Mouse (Mus musculus): ENCODE data around the gene Dach1. TPM values are rescaled to one million over a fixed set of nuclear protein-coding genes. Genes with fewer than 3 reads are reported as not detected.

Gene Dach1
- total and polyA plus RNA-seq, 3 experiments: not detected

DNA sequence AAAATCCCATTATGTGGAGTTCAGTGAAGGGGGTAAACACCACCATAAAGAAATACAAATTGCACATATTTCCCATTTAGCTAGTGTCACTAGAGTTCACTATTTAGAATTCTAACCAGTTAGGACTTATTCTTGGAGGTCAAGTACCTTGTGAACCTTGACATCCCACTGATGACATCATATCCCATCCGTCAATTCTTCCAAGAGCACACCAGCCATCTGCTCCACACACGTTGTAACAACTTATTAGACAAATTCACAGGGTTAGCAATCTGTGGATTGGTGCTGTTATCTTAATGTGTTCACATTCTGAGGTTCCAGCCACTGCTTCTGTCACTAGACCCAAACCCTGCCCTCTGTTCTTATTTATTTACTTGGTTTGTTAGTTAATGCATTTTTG is 312.3 kb downstream of the Dach1 start:
- Histone ChIP-seq H3K27ac (ENCODE audit: insufficient read depth, low read depth) (no peak overlapping the region), H3K27me3 (replicated peaks) (no peaks in the 10 kb centered on the region), H3K9ac (ENCODE audit: insufficient read depth, low read depth) (no peak overlapping the region), H3K4me1 (ENCODE audit: control insufficient read depth in 1 of 2, insufficient read depth in 2 of 2) (no peaks in the 10 kb centered on the region), H3K9me3 (replicated peaks; ENCODE audit: low read length) (peaks cover 13% of the 10 kb centered on the region), H3K4me3 (replicated peaks in 1 of 3; ENCODE audit: low read depth in 2 of 3, low read length in 2 of 3, poor library complexity in 1 of 3) (no peak overlapping the region), H3K4me2 (ENCODE audit: insufficient read depth, low read depth, poor library complexity, severe bottlenecking) (no peak overlapping the region), H3K36me3 (replicated peaks in 1 of 2; ENCODE audit: control insufficient read depth in 1 of 2, insufficient read depth in 1 of 2, low read length in 1 of 2) (no peaks in the 10 kb centered on the region), H3K79me2 (replicated peaks; ENCODE audit: control insufficient read depth, extremely low read depth, insufficient read depth, poor library complexity, severe bottlenecking) (no peaks in the 10 kb centered on the region)
- DNase-seq (ENCODE audit: extremely low read depth): no peak
- dilution Hi-C loops (cut with MboI; ENCODE audit: extremely low pct_ligation_motif_present, extremely low pct_unique_long_range_greater_than_20kb, low sequenced_read_pairs) (no loop called here), in situ Hi-C loops (cut with MboI; ENCODE audit: low pct_ligation_motif_present, low pct_unique_long_range_greater_than_20kb, low sequenced_read_pairs) (no loop called here)
- TF ChIP-seq JUN (IDR thresholded peaks at IDR 0.05; ENCODE audit: insufficient read depth, low read depth, low read length) (no peak), ZNF384 (IDR thresholded peaks at IDR 0.05; ENCODE audit: low read depth, low read length) (no peak), SMC3 (IDR thresholded peaks at IDR 0.05; ENCODE audit: low read depth, low read length) (no peak), CHD1 (IDR thresholded peaks at IDR 0.05; ENCODE audit: low read depth, low read length) (no peak), IRF4 (IDR thresholded peaks at IDR 0.05; ENCODE audit: low read depth, low read length) (no peak), MAX (IDR thresholded peaks at IDR 0.05; ENCODE audit: low read length) (no peak), MEF2A (IDR thresholded peaks at IDR 0.05; ENCODE audit: borderline replicate concordance, low read depth, low read length) (no peak), ELF1 (IDR thresholded peaks at IDR 0.05; ENCODE audit: low read depth, low read length) (no peak), RCOR1 (conservative IDR thresholded peaks at IDR 0.05; ENCODE audit: low read depth, low read length) (no peak), JUND (conservative IDR thresholded peaks at IDR 0.05; ENCODE audit: low read depth, low read length) (no peak), CHD2 (IDR thresholded peaks at IDR 0.05; ENCODE audit: low read length) (no peak), NELFE (IDR thresholded peaks at IDR 0.05; ENCODE audit: low read depth, low read length) (no peak), HCFC1 (IDR thresholded peaks at IDR 0.05; ENCODE audit: low read depth, low read length) (no peak), ZKSCAN1 (IDR thresholded peaks at IDR 0.05; ENCODE audit: borderline replicate concordance, low read depth, low read length) (no peak), RAD21 (IDR thresholded peaks at IDR 0.05; ENCODE audit: low read depth, low read length) (no peak), E2F4 (IDR thresholded peaks at IDR 0.05; ENCODE audit: insufficient replicate concordance, low read depth, low read length) (no peak)

DNA sequence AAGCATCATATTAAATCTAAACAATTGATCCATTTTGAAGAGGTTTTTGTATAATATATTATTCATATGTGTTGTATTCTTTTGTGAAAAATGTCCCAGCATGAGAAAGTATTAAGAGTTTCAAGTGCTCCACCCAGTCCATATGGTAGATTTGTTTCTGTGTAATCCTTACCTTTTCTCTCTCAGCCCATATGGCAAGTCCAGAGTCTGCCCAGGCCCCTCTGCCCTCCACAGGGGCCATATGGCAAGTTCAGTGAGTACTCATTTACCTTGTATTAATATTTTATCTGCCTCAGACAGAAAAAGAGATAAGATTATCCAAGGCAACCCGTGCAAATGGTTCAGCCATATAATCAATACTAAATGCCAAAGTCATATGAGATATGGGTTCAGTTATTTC is 314.2 kb downstream of the Dach1 start:
- dilution Hi-C loops (cut with MboI; ENCODE audit: extremely low pct_ligation_motif_present, extremely low pct_unique_long_range_greater_than_20kb, low sequenced_read_pairs) (no loop called here), in situ Hi-C loops (cut with MboI; ENCODE audit: low pct_ligation_motif_present, low pct_unique_long_range_greater_than_20kb, low sequenced_read_pairs) (no loop called here)
- Histone ChIP-seq H3K79me2 (replicated peaks; ENCODE audit: control insufficient read depth, extremely low read depth, insufficient read depth, poor library complexity, severe bottlenecking) (no peaks in the 10 kb centered on the region), H3K9me3 (replicated peaks; ENCODE audit: low read length) (peaks cover 13% of the 10 kb centered on the region), H3K4me3 (replicated peaks in 1 of 3; ENCODE audit: low read depth in 2 of 3, low read length in 2 of 3, poor library complexity in 1 of 3) (no peak overlapping the region), H3K27ac (ENCODE audit: insufficient read depth, low read depth) (no peak overlapping the region), H3K9ac (ENCODE audit: insufficient read depth, low read depth) (no peak overlapping the region), H3K27me3 (replicated peaks) (no peaks in the 10 kb centered on the region), H3K36me3 (replicated peaks in 1 of 2; ENCODE audit: control insufficient read depth in 1 of 2, insufficient read depth in 1 of 2, low read length in 1 of 2) (no peaks in the 10 kb centered on the region), H3K4me1 (ENCODE audit: control insufficient read depth in 1 of 2, insufficient read depth in 2 of 2) (no peaks in the 10 kb centered on the region), H3K4me2 (ENCODE audit: insufficient read depth, low read depth, poor library complexity, severe bottlenecking) (no peak overlapping the region)
- TF ChIP-seq MAZ (IDR thresholded peaks at IDR 0.05; ENCODE audit: low read depth, low read length) (no peak), JUN (IDR thresholded peaks at IDR 0.05; ENCODE audit: insufficient read depth, low read depth, low read length) (no peak), POLR2AphosphoS2 (IDR thresholded peaks at IDR 0.05; ENCODE audit: low read depth, low read length) (no peak), EP300 (IDR thresholded peaks at IDR 0.05; ENCODE audit: low read length) (no peak), GABPA (IDR thresholded peaks at IDR 0.05; ENCODE audit: insufficient replicate concordance, low read depth, low read length) (no peak), SMC3 (IDR thresholded peaks at IDR 0.05; ENCODE audit: low read depth, low read length) (no peak), USF1 (IDR thresholded peaks at IDR 0.05; ENCODE audit: low read depth, low read length) (no peak), USF2 (conservative IDR thresholded peaks at IDR 0.05; ENCODE audit: low read depth, low read length) (no peak)
- no peak for DNase-seq (ENCODE audit: extremely low read depth)
